Mouse (Mus musculus) limb, embryonic 15.5 days (tissue): ENCODE measurements around the gene Slc30a2. TPM values are rescaled to one million over a fixed set of nuclear protein-coding genes. Genes with fewer than 3 reads are reported as not detected.
"Not testable (repeated sequence)": the region's sequence is repeated elsewhere in the genome, so short reads cannot be mapped to it uniquely, and the experiment has no call there.

ENCODE experiments used
- ATAC-seq: fragments of 200-750 bp; cut with Nextera tagmentation; 2 replicates; pipeline ENCODE4 v1.8.0; 2017; ENCODE audit warnings: low read depth, moderate TSS enrichment; ENCODE audit not compliant: insufficient number of reproducible peaks, low FRiP score, low TSS enrichment
- H3K27ac ChIP-seq: fragments of 300-500 bp; sonication (generic); 2 replicates; pipeline ENCODE4 v1.5.1; 2015; ENCODE audit warnings: moderate library complexity, mild to moderate bottlenecking, inconsistent platforms
- H3K27me3 ChIP-seq: fragments of 300-500 bp; sonication (generic); 2 replicates; pipeline ENCODE4 v1.6.1; 2015; ENCODE audit warnings: inconsistent platforms
- H3K36me3 ChIP-seq: fragments of 300-500 bp; sonication (generic); 2 replicates; pipeline ENCODE4 v1.6.1; 2015; ENCODE audit warnings: inconsistent platforms
- H3K4me1 ChIP-seq: fragments of 300-500 bp; sonication (generic); 2 replicates; pipeline ENCODE4 v1.6.1; 2015; ENCODE audit warnings: inconsistent platforms
- H3K4me2 ChIP-seq: fragments of 300-500 bp; sonication (generic); 2 replicates; pipeline ENCODE4 v1.6.1; 2015; ENCODE audit warnings: mild to moderate bottlenecking, inconsistent platforms
- H3K4me3 ChIP-seq: fragments of 300-500 bp; sonication (generic); 2 replicates; pipeline ENCODE4 v1.5.1; 2015; ENCODE audit warnings: mild to moderate bottlenecking, inconsistent platforms
- H3K9ac ChIP-seq: fragments of 300-500 bp; sonication (generic); 2 replicates; pipeline ENCODE4 v1.6.1; 2015; ENCODE audit warnings: inconsistent platforms
- H3K9me3 ChIP-seq: fragments of 300-500 bp; sonication (generic); 2 replicates; pipeline ENCODE4 v1.6.1; 2016; ENCODE audit warnings: inconsistent platforms
- WGBS: fragments of 180-500 bp; shearing (Covaris S2); methylation state at CpG from one replicate; pipeline ENCODE4 v1.1.7; 2015; 5-methylcytosine and 5-hydroxymethylcytosine counted together
- polyA plus RNA-seq: library from polyadenylated mRNA; unstranded; fragments of >200 nt; fragmentation: Nextera tagmentation; extraction: Ambion mirVana; gene quantifications from 2 replicates; pipeline ENCODE4 v1.2.1, GENCODE M21; 2015

The Slc30a2 gene
- polyA plus RNA-seq, 1 experiment from 2014 or later = 2.6 TPM

GRCm38 (mm10) chr4:134365280-134365679 is 22.3 kb downstream of the Slc30a2 start:
- peak; percentile 59 for ATAC-seq
- H3K27ac ChIP-seq = peak overlapping the region; percentile 71

GRCm38 (mm10) chr4:134370649-134371221 is 27.8 kb downstream of the Slc30a2 start:
- Histone ChIP-seq H3K4me2 (peak overlapping the region; percentile 95), H3K4me3 (peak overlapping the region; percentile 56), H3K4me1 (peaks cover 34% of the 10 kb centered on the region), H3K27ac (0 out of 2 replicates have a peak overlapping the region, but pooled peaks have one; percentile 9), H3K36me3 (no peaks in the 10 kb centered on the region), H3K27me3 (peaks cover 36% of the 10 kb centered on the region), H3K9me3 (no peaks in the 10 kb centered on the region), H3K9ac (peak overlapping the region; percentile 18; the same call in 1 of the 2 replicates)
- 1% methylated on average over 18 of the region's 18 CpGs for WGBS
- ATAC-seq = no peak

More at GRCm38 (mm10) chr4:134365280-134365679, 22.3 kb downstream of the Slc30a2 start:
- Histone ChIP-seq H3K9me3 (no peaks in the 10 kb centered on the region), H3K9ac (no peak overlapping the region), H3K4me3 (no peak overlapping the region), H3K36me3 (no peaks in the 10 kb centered on the region), H3K27me3 (peaks cover 12% of the 10 kb centered on the region), H3K4me1 (peaks cover 21% of the 10 kb centered on the region), H3K4me2 (no peak overlapping the region)
- WGBS = 45% methylated on average over 5 of the region's 5 CpGs

GRCm38 (mm10) chr4:134371316-134371855 is 28.4 kb downstream of the Slc30a2 start:
- no peak for ATAC-seq
- peak overlapping the region; percentile 33; the same call in 1 of the 2 replicates for H3K9ac ChIP-seq
- no peaks in the 10 kb centered on the region for H3K9me3 ChIP-seq
- H3K27me3 ChIP-seq = peaks cover 36% of the 10 kb centered on the region
- no peaks in the 10 kb centered on the region for H3K36me3 ChIP-seq
- H3K27ac ChIP-seq = 0 out of 2 replicates have a peak overlapping the region, but pooled peaks have one; percentile 9
- under 1% methylated on average over 17 of the region's 17 CpGs for WGBS
- peak overlapping the region; percentile 56 for H3K4me3 ChIP-seq
- peaks cover 35% of the 10 kb centered on the region for H3K4me1 ChIP-seq
- peak overlapping the region; percentile 95 for H3K4me2 ChIP-seq

- no peaks in the 10 kb centered on the region for H3K9me3 ChIP-seq
These were observed 29.3 kb downstream of the Slc30a2 start for GRCm38 (mm10) chr4:134372294-134372747.

GRCm38 (mm10) chr4:134373295-134373694 is 30.3 kb downstream of the Slc30a2 start:
- Histone ChIP-seq H3K4me3 (no peak overlapping the region), H3K9ac (no peak overlapping the region), H3K9me3 (no peaks in the 10 kb centered on the region), H3K27me3 (peaks cover 36% of the 10 kb centered on the region), H3K4me1 (peaks cover 41% of the 10 kb centered on the region), H3K4me2 (peak overlapping the region; percentile 8; the same call in 1 of the 2 replicates), H3K36me3 (no peaks in the 10 kb centered on the region), H3K27ac (no peak overlapping the region)
- WGBS = 80% methylated on average over 8 of the region's 8 CpGs
- ATAC-seq = no peak

More at GRCm38 (mm10) chr4:134372294-134372747, 29.3 kb downstream of the Slc30a2 start:
- under 1% methylated on average over 16 of the region's 16 CpGs for WGBS
- H3K4me1 ChIP-seq = peaks cover 35% of the 10 kb centered on the region
- H3K36me3 ChIP-seq = no peaks in the 10 kb centered on the region
- 0 out of 2 replicates have a peak, but pooled peaks have one; percentile 61 for ATAC-seq
- H3K4me2 ChIP-seq = peak overlapping the region; percentile 95
- H3K27me3 ChIP-seq = peaks cover 36% of the 10 kb centered on the region
- H3K9ac ChIP-seq = peak overlapping the region; percentile 33; the same call in 1 of the 2 replicates
- H3K27ac ChIP-seq = no peak overlapping the region
- peak overlapping the region; percentile 56 for H3K4me3 ChIP-seq

GRCm38 (mm10) chr4:134374306-134374705 is 31.3 kb downstream of the Slc30a2 start:
- WGBS = 65% methylated on average over 1 of the region's 1 CpGs
- no peak overlapping the region for H3K9ac ChIP-seq
- H3K4me2 ChIP-seq = no peak overlapping the region

GRCm38 (mm10) chr4:134378089-134378615 is 35.2 kb downstream of the Slc30a2 start:
- Histone ChIP-seq H3K4me3 (no peak overlapping the region), H3K9ac (no peak overlapping the region), H3K4me2 (no peak overlapping the region), H3K27ac (peak overlapping the region; percentile 59), H3K4me1 (peaks cover 18% of the 10 kb centered on the region), H3K27me3 (0 out of 2 replicates have a peak, but pooled peaks cover 3% of the 10 kb centered on the region), H3K9me3 (no peaks in the 10 kb centered on the region), H3K36me3 (no peaks in the 10 kb centered on the region)
- WGBS = 24% methylated on average over 10 of the region's 10 CpGs
- ATAC-seq = 0 out of 2 replicates have a peak, but pooled peaks have one; percentile 15

More at GRCm38 (mm10) chr4:134374306-134374705, 31.3 kb downstream of the Slc30a2 start:
- Histone ChIP-seq H3K4me1 (peaks cover 46% of the 10 kb centered on the region), H3K4me3 (no peak overlapping the region), H3K27me3 (peaks cover 34% of the 10 kb centered on the region), H3K9me3 (no peaks in the 10 kb centered on the region), H3K27ac (no peak overlapping the region), H3K36me3 (no peaks in the 10 kb centered on the region)
- no peak for ATAC-seq

GRCm38 (mm10) chr4:134379510-134379909 is 36.5 kb downstream of the Slc30a2 start:
- H3K4me3 ChIP-seq = no peak overlapping the region
- no peaks in the 10 kb centered on the region for H3K36me3 ChIP-seq
- peaks cover 16% of the 10 kb centered on the region for H3K4me1 ChIP-seq
- no peak overlapping the region for H3K27ac ChIP-seq
- no peak overlapping the region for H3K4me2 ChIP-seq
- H3K9ac ChIP-seq = no peak overlapping the region
- H3K27me3 ChIP-seq = no peaks in the 10 kb centered on the region
- 71% methylated on average over 8 of the region's 8 CpGs for WGBS
- ATAC-seq = no peak
- no peaks in the 10 kb centered on the region for H3K9me3 ChIP-seq

GRCm38 (mm10) chr4:134383750-134384149 is 40.8 kb downstream of the Slc30a2 start, which contains the start of gene Extl1:
TSS of gene Extl1 (minus strand) at chr4:134383850.
- 90% methylated on average over 2 of the region's 6 CpGs for WGBS
- not testable (repeated sequence) for H3K9ac ChIP-seq, H3K4me1 ChIP-seq, ATAC-seq, H3K9me3 ChIP-seq, H3K36me3 ChIP-seq, H3K27ac ChIP-seq, H3K4me3 ChIP-seq, H3K27me3 ChIP-seq, H3K4me2 ChIP-seq

GRCm38 (mm10) chr4:134387268-134387667 is 44.3 kb downstream of the Slc30a2 start:
- H3K4me3 ChIP-seq = no peak overlapping the region
- WGBS = 66% methylated on average over 6 of the region's 6 CpGs
- no peaks in the 10 kb centered on the region for H3K27me3 ChIP-seq
- no peak overlapping the region for H3K27ac ChIP-seq
- H3K4me1 ChIP-seq = peaks cover under 1% of the 10 kb centered on the region; the same call in 1 of the 2 replicates
- no peaks in the 10 kb centered on the region for H3K36me3 ChIP-seq
- no peaks in the 10 kb centered on the region for H3K9me3 ChIP-seq
- H3K4me2 ChIP-seq = no peak overlapping the region
- no peak for ATAC-seq
- no peak overlapping the region for H3K9ac ChIP-seq

- 10% methylated on average over 5 of the region's 5 CpGs for WGBS
These were observed 45.4 kb downstream of the Slc30a2 start for GRCm38 (mm10) chr4:134388397-134388796.

GRCm38 (mm10) chr4:134391636-134392035 is 48.7 kb downstream of the Slc30a2 start:
- no peak overlapping the region for H3K9ac ChIP-seq
- H3K4me3 ChIP-seq = no peak overlapping the region
- H3K27ac ChIP-seq = no peak overlapping the region
- no peak for ATAC-seq
- H3K27me3 ChIP-seq = no peaks in the 10 kb centered on the region
- peaks cover 7% of the 10 kb centered on the region; the same call in 1 of the 2 replicates for H3K4me1 ChIP-seq
- 86% methylated on average over 1 of the region's 1 CpGs for WGBS
- H3K4me2 ChIP-seq = no peak overlapping the region
- H3K9me3 ChIP-seq = no peaks in the 10 kb centered on the region
- no peaks in the 10 kb centered on the region for H3K36me3 ChIP-seq

More at GRCm38 (mm10) chr4:134388397-134388796, 45.4 kb downstream of the Slc30a2 start:
- Histone ChIP-seq H3K4me3 (no peak overlapping the region), H3K4me1 (peaks cover 7% of the 10 kb centered on the region; the same call in 1 of the 2 replicates), H3K27ac (no peak overlapping the region), H3K27me3 (no peaks in the 10 kb centered on the region), H3K36me3 (no peaks in the 10 kb centered on the region), H3K9me3 (no peaks in the 10 kb centered on the region), H3K4me2 (no peak overlapping the region), H3K9ac (no peak overlapping the region)
- ATAC-seq = no peak
